Mouse (Mus musculus) urinary bladder, adult 2 months (tissue): ENCODE data around the gene Chsy1. TPM values are rescaled to one million over a fixed set of nuclear protein-coding genes. Genes with fewer than 3 reads are reported as not detected.
"Not testable (repeated sequence)": the region's sequence is repeated elsewhere in the genome, so short reads cannot be mapped to it uniquely, and the experiment has no call there.

Experiments used
- DNase-seq: peaks from one replicate; pipeline ENCODE4 v3.0.0; 2022; ENCODE audit warnings: low spot score
- polyA plus RNA-seq: library from polyadenylated mRNA; depleted of rRNA; stranded (reverse); fragments of >200 nt; gene quantifications from 2 replicates; pipeline ENCODE4 v1.2.3, GENCODE M21; 2012

The Chsy1 gene
- polyA plus RNA-seq, 1 experiment = 8.9 TPM

GRCm38 (mm10) chr7:66176929-66177328 lies 67.6 kb downstream of the Chsy1 start:
- DNase-seq = no peak

- DNase-seq = no peak
These were observed 68.8 kb downstream of the Chsy1 start for GRCm38 (mm10) chr7:66178101-66178500.

- no peak for DNase-seq
These were observed 69.8 kb downstream of the Chsy1 start for GRCm38 (mm10) chr7:66179120-66179581.

GRCm38 (mm10) chr7:66179711-66180110 lies 70.4 kb downstream of the Chsy1 start:
- DNase-seq = no peak

GRCm38 (mm10) chr7:66180260-66180659 lies 70.9 kb downstream of the Chsy1 start:
- DNase-seq = no peak

GRCm38 (mm10) chr7:66180711-66181365 lies 71.5 kb downstream of the Chsy1 start:
- DNase-seq = no peak

GRCm38 (mm10) chr7:66182075-66182715 lies 72.9 kb downstream of the Chsy1 start:
- no peak for DNase-seq

GRCm38 (mm10) chr7:66183404-66183803 lies 74.1 kb downstream of the Chsy1 start:
- DNase-seq = no peak

- DNase-seq = no peak
These were observed 74.7 kb downstream of the Chsy1 start for GRCm38 (mm10) chr7:66184026-66184425.

GRCm38 (mm10) chr7:66185370-66185769 lies 76.1 kb downstream of the Chsy1 start:
- no peak for DNase-seq

- DNase-seq = no peak
These were observed 78.4 kb downstream of the Chsy1 start for GRCm38 (mm10) chr7:66187581-66188231.

GRCm38 (mm10) chr7:66190385-66190784 lies 81.1 kb downstream of the Chsy1 start:
- not testable (repeated sequence) for DNase-seq

GRCm38 (mm10) chr7:66194511-66194910 lies 85.2 kb downstream of the Chsy1 start:
- no peak for DNase-seq

GRCm38 (mm10) chr7:66195881-66196280 lies 86.6 kb downstream of the Chsy1 start:
- no peak for DNase-seq

- DNase-seq = no peak
These were observed 87.5 kb downstream of the Chsy1 start for GRCm38 (mm10) chr7:66196609-66197445.

- DNase-seq = no peak
These were observed 89.1 kb downstream of the Chsy1 start for GRCm38 (mm10) chr7:66198416-66198815.

GRCm38 (mm10) chr7:66199391-66199831 lies 90.1 kb downstream of the Chsy1 start:
- no peak for DNase-seq

- no peak for DNase-seq
These were observed 91.1 kb downstream of the Chsy1 start for GRCm38 (mm10) chr7:66200383-66200782.

- no peak for DNase-seq
These were observed 91.6 kb downstream of the Chsy1 start for GRCm38 (mm10) chr7:66200791-66201450.

GRCm38 (mm10) chr7:66201657-66202056 lies 92.3 kb downstream of the Chsy1 start:
- no peak for DNase-seq

GRCm38 (mm10) chr7:66209920-66210319 lies 100.6 kb downstream of the Chsy1 start:
- DNase-seq = no peak
